Mouse (Mus musculus): Measurements from ENCODE around the gene Ubac2.

Gene Ubac2

DNA sequence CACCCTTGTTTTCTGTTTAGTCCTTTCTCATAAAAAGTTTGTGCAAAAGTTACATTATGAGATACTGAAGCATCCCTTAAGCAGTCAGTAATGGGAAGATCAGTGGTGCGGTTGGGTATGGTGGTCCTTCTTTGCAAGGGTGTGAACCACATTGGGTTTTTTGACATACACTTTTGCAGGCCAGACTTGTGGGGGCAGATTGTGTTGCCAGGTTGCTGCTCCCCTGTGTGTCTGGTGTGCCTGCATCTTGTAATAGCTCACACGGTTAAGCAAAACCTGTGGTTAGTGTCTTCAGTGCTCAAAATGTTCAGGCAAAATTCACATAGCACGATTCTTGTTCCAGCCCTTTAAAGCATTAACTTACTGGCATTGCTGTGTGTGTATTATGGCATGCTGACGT, 16.9 kb downstream of the Ubac2 start:
- no peak for DNase-seq (ENCODE audit: low read depth)

DNA sequence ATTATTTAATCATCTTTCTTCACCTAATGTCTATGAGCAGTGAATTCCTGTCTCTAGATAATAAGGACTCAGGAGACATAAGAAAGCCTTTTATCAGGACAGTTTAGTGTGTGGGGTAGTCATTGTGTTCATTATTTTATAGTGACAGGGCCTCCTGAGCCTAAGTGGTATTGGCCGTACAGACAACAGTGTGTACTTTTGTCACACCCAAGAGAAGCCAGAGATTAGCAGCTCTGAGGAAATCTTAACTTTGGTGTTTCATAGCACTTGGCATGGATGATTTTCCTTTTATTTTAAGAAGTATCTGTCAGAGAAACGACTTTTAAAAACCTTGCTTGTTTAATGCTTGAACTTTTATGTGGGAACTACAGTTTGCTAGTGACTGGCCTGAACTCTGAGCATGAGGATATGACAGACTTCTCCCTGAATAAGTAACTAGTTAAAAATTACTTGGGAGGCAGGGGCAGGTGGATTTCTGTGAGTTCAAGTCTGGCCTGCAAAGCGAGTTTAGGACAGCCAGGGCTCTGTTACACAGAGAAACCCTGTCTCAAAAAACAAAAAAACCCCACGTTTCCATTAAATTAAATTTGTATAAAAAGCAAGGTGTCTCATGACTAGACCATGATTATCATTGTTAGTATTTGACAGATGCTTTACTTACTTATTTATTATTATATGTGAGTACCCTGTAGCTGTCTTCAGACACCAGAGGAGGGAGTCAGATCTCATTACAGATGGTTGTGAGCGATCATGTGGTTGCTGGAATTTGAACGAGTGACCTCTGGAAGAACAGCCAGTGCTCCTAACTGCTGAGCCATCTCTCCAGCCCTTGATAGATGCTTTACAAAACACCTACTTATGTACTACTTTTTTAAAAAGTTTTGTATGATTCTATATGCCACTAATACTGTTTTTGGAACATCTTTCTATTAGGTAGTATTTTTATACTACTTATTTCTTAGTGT, 18.0 kb downstream of the Ubac2 start:
- no peak for DNase-seq (ENCODE audit: low read depth)

DNA sequence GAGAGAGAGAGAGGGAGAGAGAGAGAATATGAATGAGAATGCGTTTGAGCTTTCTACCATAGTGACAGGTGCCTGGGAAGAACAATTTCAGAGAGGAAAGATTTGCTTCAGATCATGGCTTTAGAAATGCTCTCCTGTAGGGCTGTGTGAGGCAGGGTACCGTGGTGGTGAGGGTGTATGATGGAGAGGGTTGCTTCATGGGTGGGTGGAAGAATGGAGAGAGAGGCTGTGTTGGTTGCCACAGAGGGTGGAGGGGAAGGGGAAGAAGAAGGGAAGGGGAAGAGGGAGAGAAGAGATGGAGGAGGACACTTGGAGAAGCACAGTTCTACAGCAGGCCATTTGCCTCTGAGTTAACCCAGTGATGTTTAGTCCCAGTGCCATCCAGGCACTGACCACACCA, 19.4 kb downstream of the Ubac2 start:
- no peak for DNase-seq (ENCODE audit: low read depth)

DNA sequence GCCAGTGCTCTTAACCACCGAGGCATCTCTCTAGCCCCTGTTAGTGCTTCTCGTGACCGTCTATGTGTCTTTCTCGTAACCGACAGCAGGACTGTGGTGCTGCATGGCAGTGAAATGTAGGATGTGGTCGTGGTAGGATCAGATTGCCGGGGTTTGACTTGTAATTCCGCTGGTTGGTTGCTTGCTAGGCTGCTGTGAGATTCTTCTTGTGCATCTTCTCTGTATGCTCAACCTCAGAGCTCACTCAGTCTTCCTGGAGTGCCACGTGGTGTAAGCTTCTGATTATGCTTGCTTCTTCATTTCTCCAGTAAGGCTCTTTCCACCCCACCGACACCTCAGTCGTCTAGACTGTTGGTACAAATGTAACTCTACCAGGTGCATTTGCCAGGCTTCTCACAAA, 20.1 kb downstream of the Ubac2 start:
- no peak for DNase-seq (ENCODE audit: low read depth)

GRCm38 (mm10) chr14:121899071-121899470, 20.7 kb downstream of the Ubac2 start:
- no peak for DNase-seq (ENCODE audit: low read depth)

DNA sequence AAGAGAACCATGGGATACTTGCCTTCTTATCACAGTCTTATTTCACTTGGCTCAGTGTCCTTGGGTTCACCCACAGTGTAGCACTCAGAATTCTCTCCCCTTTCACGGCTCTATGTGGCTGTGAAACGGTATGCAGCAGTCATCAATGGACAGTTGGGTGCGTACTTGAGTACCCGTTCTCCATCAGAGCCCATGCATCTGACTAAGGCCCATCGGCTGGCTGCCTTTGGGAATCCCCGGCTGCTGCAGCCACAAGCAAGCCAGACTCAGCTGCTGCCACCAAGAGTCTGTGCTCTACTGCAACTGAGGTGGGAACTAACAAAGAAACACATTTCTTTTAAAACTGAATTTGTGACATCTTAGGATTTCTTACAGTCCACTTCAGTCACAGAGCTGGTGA, 23.1 kb downstream of the Ubac2 start:
- DNase-seq (ENCODE audit: low read depth), result no peak

GRCm38 (mm10) chr14:121903381-121903876, 25.0 kb downstream of the Ubac2 start:
- no peak for DNase-seq (ENCODE audit: low read depth)

DNA sequence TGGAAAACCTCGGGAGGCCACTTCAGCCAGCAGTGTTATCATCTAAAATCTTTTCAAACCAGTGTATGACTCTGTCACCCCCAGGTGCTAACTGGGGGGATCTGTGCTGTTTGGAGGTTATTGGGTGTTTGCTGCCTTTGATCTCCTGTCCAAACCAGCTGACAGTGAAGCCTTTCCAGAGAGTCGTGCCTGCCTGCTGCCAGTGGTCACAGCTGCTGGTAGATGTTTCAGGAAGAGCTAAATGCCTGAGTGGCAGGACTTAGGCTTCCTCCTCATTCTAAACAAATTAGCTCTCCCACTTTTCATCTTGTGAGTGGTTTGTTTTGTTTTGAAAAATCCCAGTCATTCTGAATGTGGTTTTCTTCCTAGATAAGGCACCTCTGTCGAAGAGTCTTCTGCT, 26.3 kb downstream of the Ubac2 start:
- no peak for DNase-seq (ENCODE audit: low read depth)

DNA sequence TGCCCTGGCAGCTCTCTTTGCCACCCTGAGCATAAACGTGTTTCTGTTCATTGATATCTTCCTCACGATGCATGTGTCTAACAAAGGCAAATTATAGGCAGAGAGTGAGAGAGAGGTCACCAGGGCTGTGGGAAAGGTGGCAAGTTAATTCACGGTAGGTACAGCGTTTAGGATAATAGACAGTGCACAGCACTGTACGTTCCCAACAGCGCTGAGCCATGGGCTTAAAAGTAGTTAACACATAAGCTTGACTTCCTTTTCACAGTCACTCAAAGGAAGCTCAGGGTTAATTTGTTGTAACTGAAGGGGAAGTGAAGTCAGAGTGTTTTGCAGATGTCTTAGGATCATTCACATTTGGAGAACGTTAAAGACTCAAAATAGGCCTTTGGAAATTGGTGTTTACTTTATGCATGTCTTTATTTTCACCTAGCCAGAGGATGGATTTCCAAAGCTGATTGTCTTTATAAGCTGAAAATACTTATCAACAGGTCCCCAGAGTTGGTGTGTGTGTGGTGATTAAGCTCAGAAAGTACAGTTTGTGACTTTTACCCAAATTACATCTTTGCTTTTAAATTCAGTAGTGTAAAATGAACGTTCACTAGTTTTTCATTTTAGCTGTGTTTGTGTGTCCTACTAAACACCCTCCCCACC, 28.0 kb downstream of the Ubac2 start:
- peak; percentile 63 for DNase-seq (ENCODE audit: low read depth)

GRCm38 (mm10) chr14:121906992-121907681, 28.7 kb downstream of the Ubac2 start:
- DNase-seq (ENCODE audit: low read depth), result no peak

DNA sequence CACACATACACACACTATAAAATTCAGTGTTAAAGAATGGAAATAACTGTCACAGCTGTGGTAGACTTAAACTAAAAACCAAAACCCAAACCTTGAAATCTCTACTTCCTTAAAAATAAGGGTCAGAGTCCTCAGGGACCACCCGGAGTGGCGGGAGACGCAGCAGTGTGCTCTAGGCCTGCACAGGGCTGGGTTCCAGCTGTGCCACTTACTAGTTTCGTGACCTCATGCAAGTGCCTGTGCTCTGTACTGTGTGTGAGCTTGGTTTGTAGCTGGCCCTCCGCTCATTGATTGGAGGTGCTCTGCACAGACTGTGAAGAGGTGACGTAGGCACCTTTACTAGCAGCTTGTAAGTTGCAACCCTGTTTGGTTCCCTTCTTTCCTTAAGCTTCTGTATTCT, 31.4 kb downstream of the Ubac2 start:
- no peak for DNase-seq (ENCODE audit: low read depth)

DNA sequence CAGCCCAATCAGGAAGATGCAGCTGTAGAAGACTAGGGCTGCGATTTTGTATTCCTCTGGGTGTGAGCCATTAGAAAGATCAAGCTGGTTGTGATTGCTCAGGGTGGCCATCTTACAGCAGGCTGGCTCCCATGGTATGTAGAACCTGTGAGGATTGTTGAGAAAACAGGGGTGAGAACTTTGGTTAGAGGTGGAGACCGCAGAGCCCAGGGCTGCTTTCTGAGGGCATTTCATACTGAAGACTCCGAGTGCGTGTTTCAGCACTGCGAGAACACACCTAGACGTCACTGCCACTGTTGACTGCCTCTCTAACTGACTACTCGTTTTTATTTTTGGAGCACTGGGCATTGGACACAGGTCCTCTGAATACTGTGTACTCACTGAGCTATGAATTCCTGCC, 34.1 kb downstream of the Ubac2 start:
- no peak for DNase-seq (ENCODE audit: low read depth)

GRCm38 (mm10) chr14:121915143-121915542, 36.7 kb downstream of the Ubac2 start:
- DNase-seq (ENCODE audit: low read depth), result no peak

DNA sequence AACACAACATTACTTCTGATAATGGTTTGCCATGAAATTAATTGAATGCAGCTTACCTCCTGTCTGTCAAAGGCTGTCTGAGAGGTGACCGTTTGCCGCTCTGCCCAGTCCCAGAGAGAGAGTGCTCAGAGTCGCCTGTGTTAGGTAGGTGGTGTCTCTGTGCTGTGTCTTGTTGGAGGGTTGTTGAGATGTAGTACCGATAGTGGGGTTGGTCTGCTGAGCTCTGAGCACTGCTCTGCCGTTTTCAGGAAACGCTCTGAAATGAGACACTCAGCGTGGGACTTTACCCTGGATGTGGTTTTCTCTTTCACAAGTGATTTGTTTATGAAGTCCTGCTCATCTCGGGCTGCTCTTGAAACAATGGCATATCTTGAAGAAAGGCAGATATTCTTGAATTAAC, 37.2 kb downstream of the Ubac2 start, which contains the start of gene Gpr18:
TSS of gene Gpr18 (minus strand) at position 161 of the 400 bp plus-strand sequence.
- no peak for DNase-seq (ENCODE audit: low read depth)

- no peak for DNase-seq (ENCODE audit: low read depth)
Measured at GRCm38 (mm10) chr14:121916311-121917094, 38.1 kb downstream of the Ubac2 start.

DNA sequence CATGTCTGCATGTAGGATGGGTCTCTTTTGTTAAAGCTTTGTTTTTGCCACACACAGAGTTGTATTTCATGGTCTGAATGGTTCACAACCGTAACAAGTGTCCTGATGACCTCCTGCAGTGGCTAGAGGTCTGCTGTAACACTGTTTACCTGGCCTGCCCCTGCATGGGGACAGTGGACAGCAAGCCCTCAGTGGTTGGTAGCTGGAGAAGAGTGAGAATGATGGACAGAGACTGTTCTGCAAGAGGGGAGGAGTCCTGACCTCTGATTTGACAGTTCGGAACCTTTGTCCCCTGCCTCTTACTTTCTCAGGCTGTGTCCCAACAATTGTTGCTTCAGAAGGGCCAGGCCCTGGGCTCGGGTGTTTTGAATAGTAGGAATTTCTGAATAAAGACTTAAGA, 39.8 kb downstream of the Ubac2 start:
- no peak for DNase-seq (ENCODE audit: low read depth)

DNA sequence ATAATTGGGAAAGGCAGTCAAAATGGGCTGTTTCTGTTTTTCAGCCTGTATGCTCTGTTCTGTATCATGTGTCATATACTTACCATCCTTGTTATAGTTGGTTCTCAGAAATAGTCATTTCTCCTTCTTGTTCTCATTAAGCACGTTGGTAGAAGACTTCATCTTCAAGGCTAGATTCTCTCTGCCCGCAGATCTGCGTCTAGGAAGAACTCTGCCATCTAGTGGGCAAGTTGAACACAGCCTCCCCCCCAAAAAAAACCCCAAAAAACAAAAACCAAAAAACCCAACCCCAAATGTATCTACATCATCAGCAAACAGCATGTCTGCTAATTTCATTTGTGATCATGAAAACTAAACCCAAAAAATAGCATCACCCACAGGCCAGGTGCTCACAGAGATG, 41.3 kb downstream of the Ubac2 start:
- DNase-seq (ENCODE audit: low read depth), result no peak

DNA sequence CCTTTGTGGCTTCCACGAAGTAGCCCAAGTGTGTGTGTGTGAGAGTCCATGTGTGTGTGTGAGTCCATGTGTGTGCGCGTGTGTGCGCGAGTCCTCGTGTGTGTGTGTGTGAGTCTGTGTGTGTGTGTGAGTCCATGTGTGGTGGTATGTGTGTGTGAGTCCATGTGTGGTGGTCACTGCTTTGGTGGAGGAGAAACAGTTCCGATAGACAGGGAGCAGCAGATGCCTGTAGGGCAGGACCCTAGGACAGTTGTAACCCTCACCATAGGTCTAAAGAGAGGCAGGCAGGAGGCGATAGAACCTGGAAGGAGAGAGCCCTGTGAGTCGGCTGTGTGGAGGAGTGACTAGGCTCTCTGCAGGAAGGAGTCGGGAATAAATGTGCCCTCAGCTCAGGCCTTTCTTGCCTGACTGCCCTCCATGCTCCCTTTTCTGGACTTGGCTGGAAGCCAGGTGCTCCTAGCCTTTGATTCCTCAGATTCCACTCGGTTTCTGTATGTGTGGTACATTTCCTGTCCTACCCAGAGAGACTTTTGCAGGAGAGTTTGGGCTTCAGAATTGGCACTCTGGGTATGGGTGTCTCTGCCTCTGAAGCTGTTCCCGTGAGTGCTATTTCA, 42.2 kb downstream of the Ubac2 start:
- DNase-seq (ENCODE audit: low read depth), result no peak

DNA sequence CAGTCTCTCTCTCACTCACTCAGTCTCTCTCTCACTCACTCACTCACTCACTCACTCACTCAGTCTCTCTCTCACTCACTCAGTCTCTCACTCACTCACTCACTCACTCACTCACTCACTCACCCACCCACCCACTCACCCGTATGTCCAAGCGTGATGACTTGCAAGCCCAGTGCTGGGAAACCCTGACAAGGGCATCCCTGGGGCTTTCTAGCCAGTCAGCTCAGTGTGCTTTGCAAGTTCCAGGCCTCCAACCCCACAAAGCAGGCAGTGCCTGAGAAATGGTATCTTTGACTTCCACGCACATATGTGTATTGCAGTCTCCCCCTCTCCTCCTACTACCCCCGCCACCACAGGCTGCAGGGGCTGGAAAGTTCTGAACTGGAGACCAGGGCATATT, 43.6 kb downstream of the Ubac2 start:
- no peak for DNase-seq (ENCODE audit: low read depth)

- no peak for DNase-seq (ENCODE audit: low read depth)
Measured at GRCm38 (mm10) chr14:121922731-121923130, 44.3 kb downstream of the Ubac2 start.

DNA sequence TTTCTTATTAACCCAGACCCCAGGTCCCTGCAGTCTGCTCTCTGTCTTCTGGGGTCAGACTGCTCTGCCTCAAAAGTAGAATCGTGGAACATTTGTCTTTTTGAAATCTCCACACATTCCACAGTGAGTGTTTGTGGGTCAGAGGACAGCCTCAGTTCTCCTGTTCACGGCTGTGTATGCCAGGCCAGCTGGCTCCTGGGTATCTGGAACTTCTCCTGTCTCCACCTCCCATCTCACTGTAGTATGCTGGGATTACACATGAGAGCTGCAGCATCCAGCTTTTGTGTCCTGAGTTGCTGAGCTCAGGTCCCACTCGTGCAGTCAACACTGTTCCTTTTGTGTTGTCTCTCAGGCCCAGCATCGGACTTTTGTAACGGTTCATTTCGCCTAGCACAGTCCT, 46.5 kb downstream of the Ubac2 start:
- no peak for DNase-seq (ENCODE audit: low read depth)
